Mouse (Mus musculus) midbrain, embryonic 14.5 days (tissue): Measurements from ENCODE around the gene Tnks1bp1. TPM values are rescaled to one million over a fixed set of nuclear protein-coding genes. Genes with fewer than 3 reads are reported as not detected.

Source experiments
- ATAC-seq: fragments of 200-750 bp; cut with Nextera tagmentation; 2 replicates; pipeline ENCODE4 v1.8.0; 2017; ENCODE audit warnings: moderate number of reproducible peaks, moderate library complexity; ENCODE audit not compliant: low FRiP score, low TSS enrichment
- DNase-seq: peaks from one replicate; pipeline ENCODE4 v3.0.0-alpha.2; 2015
- H3K27ac ChIP-seq: fragments of 300-500 bp; sonication (generic); replicated peaks from 2 replicates; pipeline ENCODE4 v1.5.1; 2014; ENCODE audit warnings: mild to moderate bottlenecking, low read depth, low read length, moderate library complexity
- H3K27me3 ChIP-seq: fragments of 300-500 bp; sonication (generic); 2 replicates; pipeline ENCODE4 v1.6.1; 2014; ENCODE audit warnings: low read length, control low read depth, mixed read lengths; ENCODE audit not compliant: control insufficient read depth, insufficient read depth
- H3K36me3 ChIP-seq: fragments of 300-500 bp; sonication (generic); 2 replicates; pipeline ENCODE4 v1.6.1; 2014; ENCODE audit warnings: low read length, control low read depth; ENCODE audit not compliant: control insufficient read depth, insufficient read depth
- H3K4me1 ChIP-seq: fragments of 300-500 bp; sonication (generic); 2 replicates; pipeline ENCODE4 v1.6.1; 2014; ENCODE audit warnings: mild to moderate bottlenecking, antibody characterized with exemption, low read length, control low read depth; ENCODE audit not compliant: control insufficient read depth, insufficient read depth
- H3K4me2 ChIP-seq: fragments of 300-500 bp; sonication (generic); 2 replicates; pipeline ENCODE4 v1.6.1; 2014; ENCODE audit warnings: mild to moderate bottlenecking, low read length, moderate library complexity
- H3K4me3 ChIP-seq: fragments of 300-500 bp; sonication (generic); replicated peaks from 2 replicates; pipeline ENCODE4 v1.5.1; 2014; ENCODE audit warnings: low read depth, low read length
- H3K9ac ChIP-seq: fragments of 300-500 bp; sonication (generic); replicated peaks from 2 replicates; pipeline ENCODE4 v1.6.1; 2014; ENCODE audit warnings: mild to moderate bottlenecking, low read length, moderate library complexity
- H3K9me3 ChIP-seq: fragments of 300-500 bp; sonication (generic); 2 replicates; pipeline ENCODE4 v1.6.1; 2016; ENCODE audit warnings: low read length, control low read depth, mixed read lengths; ENCODE audit not compliant: control insufficient read depth
- WGBS: fragments of 180-500 bp; shearing (Covaris S2); extraction: QIAGEN DNeasy Blood & Tissue Kit; methylation state at CpG from one replicate; pipeline ENCODE4 v1.1.7; 2014; 5-methylcytosine and 5-hydroxymethylcytosine counted together
- polyA plus RNA-seq: library from polyadenylated mRNA; unstranded; fragments of >200 nt; fragmentation: Nextera tagmentation; extraction: Ambion mirVana; gene quantifications from 2 replicates; pipeline ENCODE4 v1.2.1, GENCODE M21; 2014

Tnks1bp1 gene
- 7.9 and 10.4 TPM in 2 replicates for polyA plus RNA-seq

GRCm38 (mm10) chr2:85047596-85048167 lies at the start of gene Tnks1bp1:
Gene Tnks1bp1 (plus strand): TSS chr2:85048022.
- H3K4me1 ChIP-seq: peaks cover 33% of the 10 kb centered on the region
- under 1% methylated on average over 42 of the region's 42 CpGs for WGBS

DNA sequence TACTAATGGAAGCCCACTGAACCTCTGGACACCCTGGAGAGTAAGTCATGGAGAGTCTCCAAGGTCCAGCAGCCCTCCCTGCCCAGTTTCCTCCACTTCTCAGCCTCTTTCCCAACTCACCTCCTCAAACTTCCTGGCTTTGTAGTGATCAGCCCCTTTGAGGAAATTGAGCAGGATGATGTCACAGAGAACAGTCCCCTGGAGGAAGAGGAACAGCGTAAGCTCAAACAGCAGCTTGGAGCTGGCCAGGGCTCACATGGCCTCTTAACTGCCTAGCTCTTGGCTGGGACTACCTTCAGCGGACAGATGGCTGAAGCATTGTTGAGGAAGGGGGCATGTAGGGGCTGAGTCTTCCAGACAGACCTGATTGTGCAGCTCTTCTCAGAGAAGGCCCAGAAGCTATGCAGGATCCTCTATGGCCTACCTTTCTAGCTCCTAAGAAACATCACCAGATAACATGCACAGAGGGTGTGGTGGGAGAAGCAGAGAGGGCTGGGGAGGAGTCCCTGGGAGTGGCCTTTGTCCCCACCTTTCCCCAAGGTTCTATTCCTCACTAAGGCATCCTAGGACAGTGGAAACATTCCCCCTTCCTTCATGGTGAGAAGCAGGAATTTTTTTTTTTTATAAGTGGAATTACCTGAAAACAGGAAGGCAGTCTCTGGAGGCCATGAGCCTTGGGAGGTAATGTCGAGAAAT lies 48.2 kb upstream of the Tnks1bp1 start:
- 87% methylated on average over 3 of the region's 3 CpGs for WGBS
- Histone ChIP-seq H3K36me3 (no peaks in the 10 kb centered on the region), H3K27ac (no peak overlapping the region), H3K9me3 (no peaks in the 10 kb centered on the region), H3K27me3 (no peaks in the 10 kb centered on the region), H3K9ac (no peak overlapping the region), H3K4me1 (no peaks in the 10 kb centered on the region), H3K4me3 (no peak overlapping the region), H3K4me2 (no peak overlapping the region)
- DNase-seq: no peak
- ATAC-seq: no peak

More at GRCm38 (mm10) chr2:85047596-85048167, at the start of gene Tnks1bp1:
- H3K9ac ChIP-seq: peak within 1 kb of the TSS; percentile 75
- H3K27me3 ChIP-seq: no peaks in the 10 kb centered on the region
- H3K4me2 ChIP-seq: peak within 1 kb of the TSS; percentile 67
- H3K9me3 ChIP-seq: no peaks in the 10 kb centered on the region
- ATAC-seq (peak; percentile 88), DNase-seq (peak; percentile 95)
- H3K36me3 ChIP-seq: peaks cover 59% of the 10 kb centered on the region
- H3K4me3 ChIP-seq: peak within 1 kb of the TSS; percentile 70
- peak within 1 kb of the TSS; percentile 92 for H3K27ac ChIP-seq

- H3K27me3 ChIP-seq: no peaks in the 10 kb centered on the region
- no peak for ATAC-seq
- H3K9me3 ChIP-seq: no peaks in the 10 kb centered on the region
- no peak for DNase-seq
- H3K4me1 ChIP-seq: no peaks in the 10 kb centered on the region
- H3K27ac ChIP-seq: no peak overlapping the region
- H3K4me3 ChIP-seq: no peak overlapping the region
- H3K4me2 ChIP-seq: no peak overlapping the region
- WGBS: 71% methylated on average over 13 of the region's 13 CpGs
- no peak overlapping the region for H3K9ac ChIP-seq
- no peaks in the 10 kb centered on the region for H3K36me3 ChIP-seq
Observed at GRCm38 (mm10) chr2:85001497-85001896, 46.3 kb upstream of the Tnks1bp1 start.

DNA sequence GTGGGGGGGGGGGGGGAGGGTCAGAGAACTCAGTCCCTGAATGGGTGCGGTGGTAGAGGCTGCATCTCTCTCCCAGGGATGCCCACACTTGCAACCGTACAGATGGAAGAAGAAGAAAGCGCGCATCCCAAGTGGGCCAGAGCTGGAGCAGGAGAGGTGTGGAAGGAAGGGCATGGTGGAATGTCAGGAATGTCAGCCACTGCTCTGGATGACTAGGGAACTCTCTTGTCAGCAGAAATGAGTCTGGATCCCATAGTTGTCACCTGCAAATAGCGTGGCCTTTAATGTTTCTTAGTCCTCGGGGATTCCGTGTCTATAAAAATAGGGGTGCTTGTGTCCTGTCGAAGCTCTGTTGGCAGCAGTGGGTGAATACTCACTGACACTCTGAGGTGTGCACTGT lies 45.2 kb upstream of the Tnks1bp1 start:
- DNase-seq (no peak), ATAC-seq (no peak)
- Histone ChIP-seq H3K27me3 (no peaks in the 10 kb centered on the region), H3K36me3 (no peaks in the 10 kb centered on the region), H3K9ac (no peak overlapping the region), H3K27ac (no peak overlapping the region), H3K4me2 (no peak overlapping the region), H3K9me3 (no peaks in the 10 kb centered on the region), H3K4me1 (no peaks in the 10 kb centered on the region), H3K4me3 (no peak overlapping the region)
- WGBS: 88% methylated on average over 8 of the region's 8 CpGs

DNA sequence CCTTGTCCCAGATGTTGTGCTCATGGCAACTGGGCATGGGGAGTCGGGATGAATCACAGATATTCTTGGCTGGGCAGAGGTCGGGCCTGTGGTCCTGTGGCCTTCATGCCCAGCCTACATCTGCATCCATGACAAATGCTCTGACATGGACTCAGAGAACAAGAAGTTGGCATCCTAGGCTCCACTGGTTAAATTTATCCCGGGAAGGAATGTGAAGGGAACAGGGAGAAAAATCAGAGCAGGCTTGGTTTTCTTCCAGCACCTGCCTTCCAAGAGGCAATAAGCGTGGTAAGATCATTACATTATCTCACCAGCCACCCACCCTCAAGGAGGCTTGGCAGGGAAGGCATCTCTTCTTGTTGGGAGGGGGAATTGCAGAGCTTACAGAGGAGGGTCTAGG lies 43.5 kb upstream of the Tnks1bp1 start:
- Histone ChIP-seq H3K9me3 (no peaks in the 10 kb centered on the region), H3K27me3 (no peaks in the 10 kb centered on the region), H3K9ac (no peak overlapping the region), H3K36me3 (no peaks in the 10 kb centered on the region), H3K4me1 (no peaks in the 10 kb centered on the region), H3K4me3 (no peak overlapping the region), H3K4me2 (no peak overlapping the region), H3K27ac (no peak overlapping the region)
- WGBS: 86% methylated on average over 4 of the region's 4 CpGs
- no peak for DNase-seq
- no peak for ATAC-seq

DNA sequence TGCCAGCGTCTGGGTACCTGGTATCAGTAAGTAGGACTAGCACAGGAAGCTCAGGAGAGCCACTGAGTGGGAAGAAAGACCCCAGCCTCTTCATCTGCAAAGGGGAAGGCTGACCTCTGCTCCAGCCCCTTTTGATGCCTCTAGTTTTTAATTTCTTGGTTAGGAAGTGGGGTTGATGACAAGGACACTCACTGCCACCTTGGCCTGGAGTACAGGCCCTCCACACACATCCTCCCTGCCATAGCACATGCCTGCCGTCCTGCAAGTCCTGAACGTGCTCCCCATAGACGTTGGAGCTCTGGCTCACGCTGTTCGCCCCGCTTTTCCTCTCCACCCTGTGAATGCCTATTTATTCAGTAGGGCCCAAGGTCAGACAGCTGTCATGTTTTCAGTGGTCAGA lies 41.2 kb upstream of the Tnks1bp1 start:
- Histone ChIP-seq H3K9ac (no peak overlapping the region), H3K27ac (no peak overlapping the region), H3K9me3 (no peaks in the 10 kb centered on the region), H3K36me3 (no peaks in the 10 kb centered on the region), H3K27me3 (no peaks in the 10 kb centered on the region), H3K4me3 (no peak overlapping the region), H3K4me2 (no peak overlapping the region), H3K4me1 (no peaks in the 10 kb centered on the region)
- DNase-seq: no peak
- no peak for ATAC-seq
- WGBS: 82% methylated on average over 7 of the region's 7 CpGs

DNA sequence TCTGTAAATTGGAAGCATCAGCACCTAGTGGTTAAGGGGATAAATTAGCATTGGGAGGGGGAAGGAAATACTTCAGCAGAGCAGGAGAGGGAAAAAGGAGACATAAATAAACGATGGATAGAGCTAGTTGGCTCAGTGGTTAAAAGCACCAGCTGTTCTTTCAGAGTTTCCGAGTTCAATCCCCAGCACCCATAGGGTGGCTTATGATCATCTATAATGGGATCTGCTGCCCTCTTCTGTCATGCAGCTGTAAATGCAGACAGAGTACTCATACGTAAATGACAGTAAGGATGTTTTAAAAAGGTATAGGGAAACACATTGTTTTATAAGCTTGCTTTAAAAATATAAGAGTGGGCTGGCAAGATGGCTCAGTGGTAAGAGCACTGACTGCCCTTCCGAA lies 40.1 kb upstream of the Tnks1bp1 start:
- Histone ChIP-seq H3K9me3 (no peaks in the 10 kb centered on the region), H3K9ac (no peak overlapping the region), H3K27ac (no peak overlapping the region), H3K4me3 (no peak overlapping the region), H3K4me2 (no peak overlapping the region), H3K36me3 (no peaks in the 10 kb centered on the region), H3K27me3 (no peaks in the 10 kb centered on the region), H3K4me1 (no peaks in the 10 kb centered on the region)
- WGBS: 25% methylated on average over 4 of the region's 4 CpGs
- ATAC-seq (no peak), DNase-seq (peak; percentile 66)

GRCm38 (mm10) chr2:85009212-85009611 lies 38.6 kb upstream of the Tnks1bp1 start:
- H3K4me2 ChIP-seq: no peak overlapping the region
- H3K27ac ChIP-seq: no peak overlapping the region
- no peaks in the 10 kb centered on the region for H3K27me3 ChIP-seq
- H3K4me1 ChIP-seq: no peaks in the 10 kb centered on the region
- H3K9ac ChIP-seq: no peak overlapping the region
- 85% methylated on average over 2 of the region's 2 CpGs for WGBS
- no peak overlapping the region for H3K4me3 ChIP-seq
- DNase-seq (no peak), ATAC-seq (no peak)
- no peaks in the 10 kb centered on the region for H3K9me3 ChIP-seq
- H3K36me3 ChIP-seq: no peaks in the 10 kb centered on the region
